In genomic region chr17:7395116-7395515, GRCm38 (mm10) we compare ENCODE assay signal across 34 mouse cellular contexts. TPM values are rescaled to one million over a fixed set of nuclear protein-coding genes. Genes with fewer than 3 reads are reported as not detected.
"Had no signal": no experiment of that assay in that cellular context is flagged by ENCODE, and none has a peak within 500 bp of the region (broad histone marks: within the 10 kb centered on the region; RNA-seq: fewer than 3 reads in every experiment).

No protein-coding gene starts in this region.

RNA-seq across cellular contexts. Expression of gene Unc93a2, which starts 9.9 kb away (rescaled TPM):
- total RNA-seq: heart, adult 18-20 months; heart, adult 8-10 months; heart, postnatal 10 days; heart, postnatal 25 days; heart, postnatal 4 days; layer of hippocampus, adult 2 months; layer of hippocampus, postnatal 25 days; left cerebral cortex, adult 2 months; left cerebral cortex, postnatal 14 days; left cerebral cortex, postnatal 36 days had no signal
- polyA plus RNA-seq: heart, embryonic 10.5 days; heart, embryonic 12.5 days; heart, embryonic 14.5 days; heart, embryonic 16.5 days; hindbrain, embryonic 10.5 days; hindbrain, embryonic 12.5 days; hindbrain, embryonic 14.5 days; hindbrain, embryonic 16.5 days; intestine, embryonic 15.5 days; kidney, embryonic 14.5 days; kidney, embryonic 16.5 days; limb, embryonic 10.5 days; limb, embryonic 12.5 days; liver, embryonic 11.5 days had no signal

RNA-seq across cellular contexts. Expression of gene Gm49630, which starts 23.3 kb away (rescaled TPM):
- total RNA-seq: gastrocnemius, adult 8-10 months; gastrocnemius, postnatal 14 days; gastrocnemius, postnatal 36 days; heart, adult 18-20 months; heart, adult 8-10 months; heart, postnatal 10 days; heart, postnatal 25 days; heart, postnatal 4 days; layer of hippocampus, adult 2 months; layer of hippocampus, postnatal 10 days; layer of hippocampus, postnatal 25 days; left cerebral cortex, adult 2 months; left cerebral cortex, postnatal 14 days; left cerebral cortex, postnatal 36 days had no signal
- polyA plus RNA-seq: heart, embryonic 10.5 days; heart, embryonic 12.5 days; heart, embryonic 14.5 days; heart, embryonic 16.5 days; hindbrain, embryonic 10.5 days; hindbrain, embryonic 12.5 days; hindbrain, embryonic 14.5 days; hindbrain, embryonic 16.5 days; inflammation-experienced regulatory T-cells, adult 6 months; intestine, embryonic 15.5 days; intestine, postnatal 0 days; kidney, embryonic 14.5 days; kidney, embryonic 16.5 days; limb, embryonic 10.5 days; limb, embryonic 12.5 days; limb, embryonic 14.5 days; liver, embryonic 11.5 days; liver, embryonic 13.5 days; liver, embryonic 15.5 days; liver, postnatal 0 days had no signal

RNA-seq across cellular contexts. Expression of gene Ttll2, which starts 42.6 kb away (rescaled TPM):
- total RNA-seq: gastrocnemius, adult 8-10 months; gastrocnemius, postnatal 14 days; gastrocnemius, postnatal 36 days; heart, adult 18-20 months; heart, adult 8-10 months; heart, postnatal 10 days; heart, postnatal 25 days; heart, postnatal 4 days; layer of hippocampus, adult 2 months; layer of hippocampus, postnatal 10 days; layer of hippocampus, postnatal 25 days; left cerebral cortex, adult 2 months; left cerebral cortex, postnatal 14 days; left cerebral cortex, postnatal 36 days had no signal
- polyA plus RNA-seq: heart, embryonic 10.5 days; heart, embryonic 12.5 days; heart, embryonic 14.5 days; heart, embryonic 16.5 days; hindbrain, embryonic 10.5 days; hindbrain, embryonic 12.5 days; hindbrain, embryonic 14.5 days; hindbrain, embryonic 16.5 days; inflammation-experienced regulatory T-cells, adult 6 months; intestine, embryonic 15.5 days; intestine, postnatal 0 days; kidney, embryonic 14.5 days; kidney, embryonic 16.5 days; limb, embryonic 10.5 days; limb, embryonic 12.5 days; limb, embryonic 14.5 days; liver, embryonic 11.5 days; liver, embryonic 13.5 days; liver, postnatal 0 days had no signal
